Mouse (Mus musculus): ENCODE measurements around the gene Ksr1. TPM values are rescaled to one million over a fixed set of nuclear protein-coding genes. Genes with fewer than 3 reads are reported as not detected.
A peak's percentile ranks its signal among the peaks of the same experiment; 100 is the strongest.

Ksr1 gene
- polyA plus RNA-seq, 1 experiment from 2014 or later: 3.3 TPM

- Histone ChIP-seq H3K27me3 (ENCODE audit: control insufficient read depth, insufficient read depth, low read length) (no peaks in the 10 kb centered on the region), H3K36me3 (ENCODE audit: control insufficient read depth, insufficient read depth, low read length) (no peaks in the 10 kb centered on the region), H3K4me2 (no peak overlapping the region), H3K9me3 (ENCODE audit: control insufficient read depth, low read length) (no peaks in the 10 kb centered on the region), H3K27ac (ENCODE audit: low read depth, low read length) (no peak overlapping the region), H3K4me3 (ENCODE audit: low read depth, low read length) (no peak overlapping the region), H3K9ac (ENCODE audit: low read length) (no peak overlapping the region), H3K4me1 (ENCODE audit: control insufficient read depth, insufficient read depth, low read length) (no peaks in the 10 kb centered on the region)
- no peak for ATAC-seq (ENCODE audit: low FRiP score)
- DNase-seq (ENCODE audit: low spot score, missing footprints): no peak
- 91% methylated on average over 9 of the region's 9 CpGs for WGBS
These were observed 101.0 kb downstream of the Ksr1 start for GRCm38 (mm10) chr11:79045231-79045630.

DNA sequence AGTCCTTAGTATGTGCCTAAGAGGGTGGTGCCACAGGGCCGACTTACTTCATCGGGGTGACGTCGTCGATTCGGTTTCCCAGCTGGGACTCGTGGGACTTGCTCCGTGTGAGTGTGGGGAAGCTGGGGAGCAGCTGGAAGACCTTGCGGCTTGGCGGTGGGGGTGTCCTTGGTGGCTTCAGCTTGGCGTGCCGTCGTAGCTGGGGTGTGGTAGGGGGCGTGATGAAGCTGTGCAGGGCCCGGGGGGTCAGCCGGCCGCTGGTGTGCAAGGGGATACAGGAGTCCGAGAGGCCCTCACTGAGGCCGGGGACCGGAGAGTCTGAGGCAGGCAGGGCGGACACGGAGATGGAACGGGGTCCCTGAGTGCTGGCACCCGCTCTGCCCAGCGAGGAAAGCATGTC, 101.4 kb downstream of the Ksr1 start:
- DNase-seq (ENCODE audit: low spot score, missing footprints) (no peak), ATAC-seq (ENCODE audit: low FRiP score) (no peak)
- no peaks in the 10 kb centered on the region for H3K36me3 ChIP-seq (ENCODE audit: control insufficient read depth, insufficient read depth, low read length)
- H3K27ac ChIP-seq (ENCODE audit: low read depth, low read length): no peak overlapping the region
- 93% methylated on average over 25 of the region's 25 CpGs for WGBS
- H3K9me3 ChIP-seq (ENCODE audit: control insufficient read depth, low read length): no peaks in the 10 kb centered on the region
- no peaks in the 10 kb centered on the region for H3K27me3 ChIP-seq (ENCODE audit: control insufficient read depth, insufficient read depth, low read length)
- H3K4me2 ChIP-seq: no peak overlapping the region
- H3K4me3 ChIP-seq (ENCODE audit: low read depth, low read length): no peak overlapping the region
- H3K4me1 ChIP-seq (ENCODE audit: control insufficient read depth, insufficient read depth, low read length): no peaks in the 10 kb centered on the region
- no peak overlapping the region for H3K9ac ChIP-seq (ENCODE audit: low read length)

- H3K4me2 ChIP-seq: no peak overlapping the region
- WGBS: 51% methylated on average over 14 of the region's 14 CpGs
- ATAC-seq (ENCODE audit: low FRiP score): no peak
- no peak for DNase-seq (ENCODE audit: low spot score, missing footprints)
- no peak overlapping the region for H3K4me3 ChIP-seq (ENCODE audit: low read depth, low read length)
- H3K36me3 ChIP-seq (ENCODE audit: control insufficient read depth, insufficient read depth, low read length): no peaks in the 10 kb centered on the region
- H3K4me1 ChIP-seq (ENCODE audit: control insufficient read depth, insufficient read depth, low read length): no peaks in the 10 kb centered on the region
- no peaks in the 10 kb centered on the region for H3K9me3 ChIP-seq (ENCODE audit: control insufficient read depth, low read length)
- H3K27me3 ChIP-seq (ENCODE audit: control insufficient read depth, insufficient read depth, low read length): no peaks in the 10 kb centered on the region
- H3K27ac ChIP-seq (ENCODE audit: low read depth, low read length): no peak overlapping the region
- 0 out of 2 replicates have a peak overlapping the region, but pooled peaks have one; percentile 36 for H3K9ac ChIP-seq (ENCODE audit: low read length)
These were observed 104.2 kb downstream of the Ksr1 start for GRCm38 (mm10) chr11:79041908-79042430.

DNA sequence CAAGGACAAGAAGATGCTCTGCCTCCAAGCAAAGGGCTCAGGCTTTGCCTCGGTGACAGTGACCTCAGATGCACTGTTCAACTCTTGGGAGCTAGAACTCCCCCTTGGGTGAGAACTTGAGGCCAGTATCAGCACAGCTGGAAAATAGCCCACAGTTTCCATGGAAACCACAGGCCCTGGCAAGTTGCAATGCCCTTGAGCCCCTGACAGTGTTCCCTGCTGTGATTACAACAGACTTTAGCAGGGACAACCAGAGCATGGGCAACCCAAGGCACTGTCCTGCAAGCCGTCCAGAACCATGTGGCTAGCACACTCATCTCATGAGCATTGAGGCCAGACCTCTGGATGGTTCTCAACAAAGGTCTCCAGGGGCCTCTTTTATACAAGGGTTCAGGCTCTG, 106.7 kb downstream of the Ksr1 start:
- Histone ChIP-seq H3K27ac (ENCODE audit: low read depth, low read length) (no peak overlapping the region), H3K36me3 (ENCODE audit: control insufficient read depth, insufficient read depth, low read length) (no peaks in the 10 kb centered on the region), H3K4me1 (ENCODE audit: control insufficient read depth, insufficient read depth, low read length) (no peaks in the 10 kb centered on the region), H3K4me3 (ENCODE audit: low read depth, low read length) (no peak overlapping the region), H3K9ac (ENCODE audit: low read length) (no peak overlapping the region), H3K4me2 (no peak overlapping the region), H3K27me3 (ENCODE audit: control insufficient read depth, insufficient read depth, low read length) (no peaks in the 10 kb centered on the region), H3K9me3 (ENCODE audit: control insufficient read depth, low read length) (no peaks in the 10 kb centered on the region)
- ATAC-seq (ENCODE audit: low FRiP score): no peak
- WGBS: 51% methylated on average over 2 of the region's 2 CpGs
- no peak for DNase-seq (ENCODE audit: low spot score, missing footprints)

DNA sequence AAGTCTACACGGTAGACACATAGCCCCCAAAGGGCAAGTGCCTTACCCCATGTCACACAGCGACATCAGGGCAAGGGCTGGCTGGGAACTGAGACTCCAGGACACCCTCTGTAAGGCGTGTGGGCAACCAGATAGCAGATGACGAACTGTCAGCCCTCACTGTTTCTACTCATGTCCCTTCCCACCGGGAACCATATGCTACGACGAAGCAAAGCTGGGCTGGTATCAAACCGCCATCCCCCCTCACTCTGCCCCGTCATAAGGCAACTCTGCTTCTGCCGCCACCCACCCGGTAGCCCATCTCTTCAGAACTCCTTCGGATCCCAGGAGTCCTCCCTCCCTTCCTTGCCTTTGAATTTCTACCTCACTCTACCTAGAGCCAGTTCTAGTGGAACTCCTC, 108.7 kb downstream of the Ksr1 start:
- Histone ChIP-seq H3K9ac (ENCODE audit: low read length) (no peak overlapping the region), H3K36me3 (ENCODE audit: control insufficient read depth, insufficient read depth, low read length) (no peaks in the 10 kb centered on the region), H3K4me2 (no peak overlapping the region), H3K4me3 (ENCODE audit: low read depth, low read length) (no peak overlapping the region), H3K9me3 (ENCODE audit: control insufficient read depth, low read length) (no peaks in the 10 kb centered on the region), H3K27me3 (ENCODE audit: control insufficient read depth, insufficient read depth, low read length) (no peaks in the 10 kb centered on the region), H3K27ac (ENCODE audit: low read depth, low read length) (no peak overlapping the region), H3K4me1 (ENCODE audit: control insufficient read depth, insufficient read depth, low read length) (no peaks in the 10 kb centered on the region)
- WGBS: 88% methylated on average over 12 of the region's 12 CpGs
- no peak for DNase-seq (ENCODE audit: low spot score, missing footprints)
- ATAC-seq (ENCODE audit: low FRiP score): no peak

DNA sequence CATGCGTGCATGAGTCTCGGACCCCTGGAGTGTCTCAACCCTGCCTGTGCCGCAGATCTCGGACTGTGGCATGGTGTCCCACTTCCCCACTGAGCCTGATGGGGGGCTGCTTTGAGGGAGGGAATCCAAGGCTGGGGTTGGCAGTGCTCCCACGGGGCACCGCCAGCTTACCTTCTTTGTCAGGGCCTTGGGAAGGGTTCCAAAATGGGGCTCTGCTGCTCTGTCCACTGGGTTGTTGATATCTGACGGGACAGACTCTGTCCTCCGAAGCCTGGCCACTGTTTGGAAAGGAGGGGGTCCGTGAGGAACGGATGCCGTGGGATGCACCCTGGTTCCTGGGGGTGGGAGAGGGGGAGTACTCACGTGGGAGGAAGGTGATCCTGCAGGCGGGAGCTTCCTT, 109.9 kb downstream of the Ksr1 start:
- Histone ChIP-seq H3K36me3 (ENCODE audit: control insufficient read depth, insufficient read depth, low read length) (no peaks in the 10 kb centered on the region), H3K9ac (ENCODE audit: low read length) (no peak overlapping the region), H3K27ac (ENCODE audit: low read depth, low read length) (no peak overlapping the region), H3K4me2 (no peak overlapping the region), H3K27me3 (ENCODE audit: control insufficient read depth, insufficient read depth, low read length) (no peaks in the 10 kb centered on the region), H3K4me3 (ENCODE audit: low read depth, low read length) (no peak overlapping the region), H3K4me1 (ENCODE audit: control insufficient read depth, insufficient read depth, low read length) (no peaks in the 10 kb centered on the region), H3K9me3 (ENCODE audit: control insufficient read depth, low read length) (no peaks in the 10 kb centered on the region)
- DNase-seq (ENCODE audit: low spot score, missing footprints): no peak
- 87% methylated on average over 13 of the region's 13 CpGs for WGBS
- ATAC-seq (ENCODE audit: low FRiP score): no peak

GRCm38 (mm10) chr11:79033636-79034035, 112.6 kb downstream of the Ksr1 start:
- ATAC-seq (ENCODE audit: low FRiP score): no peak
- no peaks in the 10 kb centered on the region for H3K36me3 ChIP-seq (ENCODE audit: control insufficient read depth, insufficient read depth, low read length)

GRCm38 (mm10) chr11:79033021-79033420, 113.2 kb downstream of the Ksr1 start:
- Histone ChIP-seq H3K4me2 (no peak overlapping the region), H3K4me3 (ENCODE audit: low read depth, low read length) (no peak overlapping the region), H3K27ac (ENCODE audit: low read depth, low read length) (no peak overlapping the region), H3K9ac (ENCODE audit: low read length) (no peak overlapping the region), H3K9me3 (ENCODE audit: control insufficient read depth, low read length) (no peaks in the 10 kb centered on the region), H3K4me1 (ENCODE audit: control insufficient read depth, insufficient read depth, low read length) (no peaks in the 10 kb centered on the region), H3K36me3 (ENCODE audit: control insufficient read depth, insufficient read depth, low read length) (no peaks in the 10 kb centered on the region), H3K27me3 (ENCODE audit: control insufficient read depth, insufficient read depth, low read length) (no peaks in the 10 kb centered on the region)
- DNase-seq (ENCODE audit: low spot score, missing footprints) (peak; percentile 69), ATAC-seq (ENCODE audit: low FRiP score) (no peak)
- WGBS: 82% methylated on average over 12 of the region's 12 CpGs

More at GRCm38 (mm10) chr11:79033636-79034035, 112.6 kb downstream of the Ksr1 start:
- Histone ChIP-seq H3K4me1 (ENCODE audit: control insufficient read depth, insufficient read depth, low read length) (no peaks in the 10 kb centered on the region), H3K9me3 (ENCODE audit: control insufficient read depth, low read length) (no peaks in the 10 kb centered on the region), H3K27me3 (ENCODE audit: control insufficient read depth, insufficient read depth, low read length) (no peaks in the 10 kb centered on the region), H3K27ac (ENCODE audit: low read depth, low read length) (no peak overlapping the region), H3K9ac (ENCODE audit: low read length) (no peak overlapping the region), H3K4me2 (no peak overlapping the region), H3K4me3 (ENCODE audit: low read depth, low read length) (no peak overlapping the region)
- DNase-seq (ENCODE audit: low spot score, missing footprints): no peak
- WGBS: 92% methylated on average over 11 of the region's 11 CpGs

- Histone ChIP-seq H3K27ac (ENCODE audit: low read depth, low read length) (no peak overlapping the region), H3K9me3 (ENCODE audit: control insufficient read depth, low read length) (no peaks in the 10 kb centered on the region), H3K4me2 (no peak overlapping the region), H3K36me3 (ENCODE audit: control insufficient read depth, insufficient read depth, low read length) (no peaks in the 10 kb centered on the region), H3K4me3 (ENCODE audit: low read depth, low read length) (no peak overlapping the region), H3K9ac (ENCODE audit: low read length) (no peak overlapping the region), H3K27me3 (ENCODE audit: control insufficient read depth, insufficient read depth, low read length) (no peaks in the 10 kb centered on the region), H3K4me1 (ENCODE audit: control insufficient read depth, insufficient read depth, low read length) (no peaks in the 10 kb centered on the region)
- 73% methylated on average over 5 of the region's 5 CpGs for whole genome bisulfite sequencing
- DNase-seq (ENCODE audit: low spot score, missing footprints): peak; percentile 81
- no peak for ATAC-seq (ENCODE audit: low FRiP score)
These were observed 114.8 kb downstream of the Ksr1 start for GRCm38 (mm10) chr11:79031452-79031746.
